Mouse (Mus musculus) mouse trophoblast stem cell (cell line): ENCODE measurements around the gene Ccdc191.

Experiments
- in situ Hi-C, 2 experiments: fragments of 300-500 bp; cut with MseI, MboI; formaldehyde crosslinking; loops; 2 replicates in 1 of 2; 3 replicates in 1 of 2; pipeline ENCODE4 v1.15.1; 2025

The Ccdc191 gene

DNA sequence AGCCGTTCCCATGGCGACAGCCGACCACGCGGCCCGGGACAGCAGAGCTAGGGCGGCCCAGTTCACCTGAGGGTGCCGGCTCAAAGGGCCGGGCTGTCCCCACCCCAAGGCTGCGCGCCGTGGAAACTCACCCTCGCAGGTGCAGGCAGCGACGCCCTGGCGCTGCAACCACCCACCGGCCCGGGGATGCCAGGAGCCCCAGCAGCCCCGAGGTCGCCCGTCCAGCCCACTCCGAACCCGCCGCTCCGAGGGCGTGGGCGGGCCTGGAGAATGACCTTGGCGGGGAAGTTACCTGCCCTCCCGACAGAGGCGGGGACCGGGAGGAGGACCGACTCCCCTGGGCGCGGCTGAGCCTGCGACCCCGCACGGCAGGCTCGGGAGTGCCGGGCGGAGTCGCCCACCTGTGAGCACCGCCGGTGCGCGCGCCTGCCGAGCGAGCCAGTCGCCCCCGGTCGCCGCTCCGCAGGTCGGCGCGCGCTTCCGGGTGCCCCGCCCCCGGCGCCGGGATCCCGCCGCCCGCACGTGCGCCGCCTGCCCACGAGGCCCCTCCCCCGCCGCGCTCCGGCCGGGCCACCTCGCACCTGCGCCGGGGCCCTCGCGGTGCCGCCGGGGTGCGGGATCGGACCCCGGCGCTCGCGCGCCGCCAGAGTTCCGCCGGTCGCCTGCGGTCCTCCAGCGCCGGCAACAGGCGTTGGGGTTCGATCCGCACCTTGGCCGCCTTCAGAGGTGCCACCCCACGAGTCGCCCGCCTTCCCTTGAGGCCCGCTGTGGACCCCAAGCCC is 89.9 kb downstream of the Ccdc191 start, which contains the start of gene Zdhhc23:
Gene Zdhhc23, minus strand, starts transcription at position 464 of the 782 bp plus-strand sequence.
- in situ Hi-C loops = no loop called here

DNA sequence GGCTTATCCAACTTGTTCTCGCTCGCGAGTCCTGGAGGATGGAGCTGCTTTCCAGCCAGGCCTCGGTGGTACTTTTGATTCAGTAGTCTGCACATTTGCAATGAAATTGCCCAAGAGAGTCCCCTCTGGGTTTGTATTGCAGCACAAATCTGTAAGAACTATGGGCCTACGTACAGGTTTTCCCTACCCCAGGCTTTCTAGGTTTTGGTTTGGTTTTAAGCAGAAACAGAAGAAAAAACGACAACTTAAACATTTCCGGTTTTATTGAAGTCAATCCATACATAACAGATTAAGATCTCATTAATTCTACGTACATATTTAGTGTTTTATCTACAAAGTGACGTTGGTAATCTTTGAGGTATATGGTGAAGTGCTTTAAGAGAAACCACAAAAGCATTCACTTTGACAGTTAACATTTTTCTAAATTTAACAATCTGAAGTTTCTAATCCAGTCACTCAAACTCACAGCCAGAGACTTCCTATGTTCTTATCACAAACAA is 90.6 kb downstream of the Ccdc191 start:
- in situ Hi-C loops = no loop called here

- in situ Hi-C loops = no loop called here
Measured at GRCm38 (mm10) chr16:43986299-43986698, 96.7 kb downstream of the Ccdc191 start.

DNA sequence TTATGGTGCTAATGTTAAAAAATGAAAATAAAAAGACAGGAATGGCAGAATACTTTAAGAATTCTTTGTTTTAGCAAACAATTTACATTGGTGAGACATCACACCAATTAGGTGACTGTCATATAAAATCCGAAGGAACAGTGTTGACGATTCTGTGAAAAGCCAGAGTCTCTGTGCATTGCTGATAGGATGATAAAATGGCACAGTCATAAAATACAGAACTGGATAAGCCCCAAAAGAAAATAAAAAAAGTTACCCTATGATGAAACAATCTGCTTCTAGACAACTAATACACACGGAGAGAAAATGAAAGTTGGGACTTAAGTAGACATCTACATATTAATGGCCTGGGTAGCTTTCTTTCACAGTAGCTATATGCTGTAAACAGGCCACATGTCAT is 105.0 kb downstream of the Ccdc191 start:
- in situ Hi-C loops = no loop called here

DNA sequence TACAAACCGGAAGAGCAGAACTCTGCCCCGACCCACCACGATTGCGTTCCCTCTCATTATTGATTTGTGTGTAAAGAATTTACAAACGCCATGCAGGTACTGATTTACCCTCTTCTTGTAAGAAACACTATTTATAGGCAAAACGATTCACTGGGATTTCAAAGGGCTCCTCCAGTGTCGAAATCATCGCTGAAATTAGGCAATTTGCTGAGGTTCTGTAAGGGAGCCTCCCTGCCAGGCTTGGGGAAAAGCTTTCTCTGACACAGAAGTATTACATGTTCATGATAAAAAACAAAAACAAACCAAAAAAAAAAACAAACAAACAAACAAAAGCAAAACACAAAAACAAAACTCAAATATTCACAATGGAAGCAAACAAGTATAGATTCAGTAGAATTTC is 109.5 kb downstream of the Ccdc191 start:
- in situ Hi-C loops = no loop called here

DNA sequence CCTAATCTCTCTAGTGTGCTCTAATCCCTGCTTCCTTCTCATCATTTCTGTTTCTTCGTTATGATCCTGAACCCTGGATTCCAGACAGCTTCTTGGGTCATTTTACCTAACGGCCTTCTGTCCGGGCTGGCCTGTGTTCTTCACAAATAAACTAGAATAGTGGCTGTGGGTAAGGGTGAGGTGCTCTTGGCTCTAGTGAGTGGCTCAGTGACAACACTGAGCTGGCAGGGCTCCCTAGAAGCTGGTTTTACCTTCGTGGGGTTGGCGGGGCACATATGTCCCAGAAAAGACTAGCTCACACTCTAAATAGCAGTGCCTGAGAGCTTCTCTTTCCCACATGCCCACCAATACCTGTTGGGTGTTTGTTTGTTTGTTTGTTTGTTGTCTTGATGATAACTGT is 109.9 kb downstream of the Ccdc191 start:
- in situ Hi-C loops = no loop called here

GRCm38 (mm10) chr16:44002086-44002485 is 112.5 kb downstream of the Ccdc191 start:
- in situ Hi-C loops = no loop called here

GRCm38 (mm10) chr16:44011010-44011409 is 121.4 kb downstream of the Ccdc191 start:
- in situ Hi-C loops = no loop called here
